Mouse (Mus musculus): ENCODE measurements at regions not wholly inside any gene's neighbourhood (a gene's known extent, or its start where the extent isn't known, plus 50 kb on each side); places are given as distances from the start of the nearest gene placed in this dataset.
A peak's percentile ranks its signal among the peaks of the same experiment; 100 is the strongest.

DNA sequence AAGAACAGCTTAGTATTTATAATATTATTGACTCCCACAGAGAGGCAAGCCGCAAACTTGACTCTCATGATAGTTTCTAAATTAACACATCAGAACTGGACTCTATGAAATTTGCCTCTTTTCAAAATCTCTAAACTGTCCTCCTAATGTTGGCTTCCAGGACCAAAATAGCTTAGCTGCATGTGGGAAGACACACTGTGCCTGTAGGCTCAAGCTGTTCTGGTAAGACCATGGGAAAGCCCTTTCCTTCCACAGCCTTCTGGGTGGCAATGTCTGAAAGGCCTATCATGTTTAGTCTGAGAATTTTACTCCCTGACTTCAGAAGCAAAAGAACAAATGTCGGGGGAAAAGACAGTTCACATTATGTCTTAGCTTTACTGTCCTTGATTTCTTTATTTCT is 203.1 kb upstream of the Slc8a1 start:
- H3K9me3 ChIP-seq, result no peaks in the 10 kb centered on the region
- H3K4me1 ChIP-seq (replicated peaks), result no peaks in the 10 kb centered on the region
- H3K27ac ChIP-seq, result no peak overlapping the region
- H3K36me3 ChIP-seq, result no peaks in the 10 kb centered on the region
- H3K27me3 ChIP-seq (replicated peaks), result no peaks in the 10 kb centered on the region
- 86% methylated on average over 2 of the region's 2 CpGs for WGBS
- H3K9ac ChIP-seq, result no peak overlapping the region
- H3K4me3 ChIP-seq (replicated peaks), result no peak overlapping the region
- no peak for ATAC-seq
- no peak overlapping the region for H3K4me2 ChIP-seq (replicated peaks)

GRCm38 (mm10) chr17:81930736-81931135 is 192.6 kb upstream of the Slc8a1 start:
- no peak overlapping the region for H3K4me3 ChIP-seq (replicated peaks)
- no peak for ATAC-seq
- H3K36me3 ChIP-seq, result no peaks in the 10 kb centered on the region
- no peak overlapping the region for H3K27ac ChIP-seq
- WGBS, result 90% methylated on average over 2 of the region's 2 CpGs
- H3K9ac ChIP-seq, result no peak overlapping the region
- H3K4me2 ChIP-seq (replicated peaks), result no peak overlapping the region
- H3K27me3 ChIP-seq (replicated peaks), result no peaks in the 10 kb centered on the region
- no peaks in the 10 kb centered on the region for H3K9me3 ChIP-seq
- H3K4me1 ChIP-seq (replicated peaks), result no peaks in the 10 kb centered on the region

GRCm38 (mm10) chr17:81906481-81907012 is 168.4 kb upstream of the Slc8a1 start:
- 79% methylated on average over 5 of the region's 5 CpGs for WGBS
- no peaks in the 10 kb centered on the region for H3K27me3 ChIP-seq (replicated peaks)
- no peaks in the 10 kb centered on the region for H3K4me1 ChIP-seq (replicated peaks)
- no peak overlapping the region for H3K27ac ChIP-seq
- H3K4me3 ChIP-seq (replicated peaks), result no peak overlapping the region
- H3K4me2 ChIP-seq (replicated peaks), result no peak overlapping the region
- H3K9me3 ChIP-seq, result no peaks in the 10 kb centered on the region
- H3K36me3 ChIP-seq, result no peaks in the 10 kb centered on the region
- H3K9ac ChIP-seq, result no peak overlapping the region
- no peak for ATAC-seq

DNA sequence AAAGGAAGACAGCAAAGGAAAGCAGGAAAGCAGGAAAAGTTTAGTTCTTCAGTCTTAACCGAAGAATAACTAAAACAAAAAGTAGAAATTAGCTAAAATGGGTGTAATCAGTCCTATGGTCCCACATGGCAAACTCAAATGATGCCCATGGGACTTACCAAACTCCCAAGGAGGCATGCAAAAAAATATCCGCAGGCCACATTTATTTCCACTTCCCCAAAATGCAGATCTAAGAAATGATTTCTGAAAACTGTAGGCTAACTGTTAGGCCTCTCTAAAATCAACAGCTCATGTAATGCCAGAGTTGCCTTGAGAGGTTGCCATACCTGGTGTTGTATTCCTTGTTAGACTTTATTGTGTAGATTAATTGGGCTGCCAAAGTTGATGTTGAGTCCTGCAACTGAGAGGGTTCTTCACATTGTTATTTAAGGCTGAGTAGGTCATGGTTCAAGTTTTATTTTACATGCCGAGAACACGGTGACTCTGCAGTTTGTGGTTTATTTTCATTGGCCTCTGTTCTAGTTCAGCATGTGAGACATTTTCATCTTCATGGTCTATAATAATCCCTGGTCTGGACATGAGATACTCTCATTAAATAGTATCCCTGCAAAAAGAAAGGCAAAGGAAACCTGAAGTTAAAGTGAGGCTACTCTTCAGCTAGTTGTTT is 164.0 kb upstream of the Slc8a1 start:
- Histone ChIP-seq H3K4me2 (replicated peaks) (no peak overlapping the region), H3K9ac (no peak overlapping the region), H3K27me3 (replicated peaks) (no peaks in the 10 kb centered on the region), H3K36me3 (no peaks in the 10 kb centered on the region), H3K9me3 (no peaks in the 10 kb centered on the region), H3K4me1 (replicated peaks) (no peaks in the 10 kb centered on the region), H3K4me3 (replicated peaks) (no peak overlapping the region), H3K27ac (no peak overlapping the region)
- WGBS, result 79% methylated on average over 4 of the region's 4 CpGs
- ATAC-seq, result no peak

GRCm38 (mm10) chr17:81898984-81899383 is 160.8 kb upstream of the Slc8a1 start:
- no peak for ATAC-seq
- H3K4me1 ChIP-seq (replicated peaks), result no peaks in the 10 kb centered on the region
- 80% methylated on average over 2 of the region's 2 CpGs for WGBS
- no peak overlapping the region for H3K9ac ChIP-seq
- H3K4me3 ChIP-seq (replicated peaks), result no peak overlapping the region
- no peaks in the 10 kb centered on the region for H3K27me3 ChIP-seq (replicated peaks)
- H3K4me2 ChIP-seq (replicated peaks), result no peak overlapping the region
- H3K9me3 ChIP-seq, result no peaks in the 10 kb centered on the region
- no peak overlapping the region for H3K27ac ChIP-seq
- no peaks in the 10 kb centered on the region for H3K36me3 ChIP-seq

DNA sequence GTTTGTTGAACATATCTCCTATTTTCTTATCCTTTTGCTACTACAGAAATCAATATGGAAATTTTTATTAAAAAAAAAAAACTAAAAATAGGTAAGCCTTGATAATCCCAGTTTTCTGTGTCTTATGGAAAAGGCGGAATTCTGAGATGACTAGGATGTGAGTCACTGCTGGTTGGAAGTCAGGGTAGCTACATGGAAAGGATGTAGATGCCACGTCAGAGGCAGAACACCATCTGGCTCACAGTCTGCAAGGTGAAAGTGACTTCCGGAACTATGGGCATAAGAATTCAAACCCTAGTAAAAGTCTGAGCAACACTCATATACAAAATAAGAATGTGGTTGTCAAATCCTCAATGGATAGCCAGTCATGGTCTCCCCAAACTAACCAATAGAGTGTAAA is 140.0 kb upstream of the Slc8a1 start:
- no peak overlapping the region for H3K9ac ChIP-seq
- no peaks in the 10 kb centered on the region for H3K9me3 ChIP-seq
- no peaks in the 10 kb centered on the region for H3K4me1 ChIP-seq (replicated peaks)
- H3K36me3 ChIP-seq, result no peaks in the 10 kb centered on the region
- H3K27me3 ChIP-seq (replicated peaks), result no peaks in the 10 kb centered on the region
- H3K4me2 ChIP-seq (replicated peaks), result no peak overlapping the region
- no peak for ATAC-seq
- no peak overlapping the region for H3K4me3 ChIP-seq (replicated peaks)
- whole genome bisulfite sequencing, result 88% methylated on average over 3 of the region's 3 CpGs
- no peak overlapping the region for H3K27ac ChIP-seq

DNA sequence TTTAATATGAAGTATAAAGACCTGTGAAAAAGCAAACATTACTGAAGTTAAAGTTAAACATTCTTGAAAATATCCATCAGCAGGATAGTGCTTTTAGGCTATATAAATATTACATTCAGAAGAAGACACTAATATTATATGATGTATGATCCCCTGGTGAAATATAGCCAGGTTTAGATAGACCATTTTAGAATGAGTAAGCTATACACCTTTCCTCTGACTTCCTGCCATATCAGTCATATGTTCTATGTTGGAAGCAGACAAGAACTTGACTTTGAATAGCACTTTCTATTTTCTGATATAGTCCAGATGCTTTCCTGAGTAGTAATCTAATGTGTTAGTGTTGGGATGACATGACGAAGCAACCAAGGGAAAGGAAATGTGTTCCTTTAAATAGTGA is 128.5 kb upstream of the Slc8a1 start:
- Histone ChIP-seq H3K9ac (no peak overlapping the region), H3K4me2 (replicated peaks) (no peak overlapping the region), H3K4me3 (replicated peaks) (no peak overlapping the region), H3K36me3 (no peaks in the 10 kb centered on the region), H3K4me1 (replicated peaks) (no peaks in the 10 kb centered on the region), H3K27me3 (replicated peaks) (no peaks in the 10 kb centered on the region), H3K27ac (no peak overlapping the region), H3K9me3 (no peaks in the 10 kb centered on the region)
- 38% methylated on average over 1 of the region's 1 CpGs for WGBS
- peak; percentile 41; the same call in 1 of the 2 replicates for ATAC-seq

- 62% methylated on average over 6 of the region's 6 CpGs for WGBS
- ATAC-seq, result no peak
- H3K4me1 ChIP-seq (replicated peaks), result no peaks in the 10 kb centered on the region
Observed at GRCm38 (mm10) chr17:81849298-81849967, 111.3 kb upstream of the Slc8a1 start.

GRCm38 (mm10) chr17:81843793-81844192 is 105.6 kb upstream of the Slc8a1 start:
- WGBS, result 72% methylated on average over 3 of the region's 3 CpGs

More at GRCm38 (mm10) chr17:81849298-81849967, 111.3 kb upstream of the Slc8a1 start:
- Histone ChIP-seq H3K4me2 (replicated peaks) (no peak overlapping the region), H3K9me3 (no peaks in the 10 kb centered on the region), H3K4me3 (replicated peaks) (no peak overlapping the region), H3K36me3 (no peaks in the 10 kb centered on the region), H3K27me3 (replicated peaks) (no peaks in the 10 kb centered on the region), H3K27ac (no peak overlapping the region), H3K9ac (no peak overlapping the region)

GRCm38 (mm10) chr17:81797827-81798376 is 59.7 kb upstream of the Slc8a1 start:
- H3K4me3 ChIP-seq (replicated peaks), result no peak overlapping the region
- H3K27me3 ChIP-seq (replicated peaks), result no peaks in the 10 kb centered on the region
- 41% methylated on average over 6 of the region's 6 CpGs for whole genome bisulfite sequencing
- H3K9me3 ChIP-seq, result no peaks in the 10 kb centered on the region
- no peak for ATAC-seq
- H3K4me1 ChIP-seq (replicated peaks), result no peaks in the 10 kb centered on the region
- H3K9ac ChIP-seq, result no peak overlapping the region
- no peak overlapping the region for H3K27ac ChIP-seq
- H3K36me3 ChIP-seq, result no peaks in the 10 kb centered on the region
- no peak overlapping the region for H3K4me2 ChIP-seq (replicated peaks)

More at GRCm38 (mm10) chr17:81843793-81844192, 105.6 kb upstream of the Slc8a1 start:
- Histone ChIP-seq H3K4me3 (replicated peaks) (no peak overlapping the region), H3K9ac (no peak overlapping the region), H3K9me3 (no peaks in the 10 kb centered on the region), H3K27ac (no peak overlapping the region), H3K4me2 (replicated peaks) (no peak overlapping the region), H3K27me3 (replicated peaks) (no peaks in the 10 kb centered on the region), H3K36me3 (no peaks in the 10 kb centered on the region), H3K4me1 (replicated peaks) (no peaks in the 10 kb centered on the region)
- no peak for ATAC-seq

DNA sequence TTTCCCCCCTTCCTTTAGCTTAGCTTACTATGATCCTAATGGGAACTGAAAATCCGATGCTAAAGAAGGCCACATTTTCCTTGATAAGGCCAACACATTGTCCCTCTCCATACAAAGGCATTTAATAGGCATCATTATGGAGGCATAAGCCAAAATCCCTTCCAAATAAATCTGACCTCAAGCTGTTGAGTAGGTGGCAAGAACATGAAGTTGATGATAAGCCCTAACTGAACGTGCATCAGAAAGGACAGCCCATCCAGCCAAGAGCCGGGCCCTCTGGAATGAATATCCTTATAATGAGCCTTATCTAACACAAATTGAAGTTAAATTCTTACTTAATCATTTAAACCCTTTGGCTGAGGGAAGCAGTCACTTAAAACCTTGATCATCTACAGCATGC is 50.6 kb upstream of the Slc8a1 start:
- Histone ChIP-seq H3K27me3 (replicated peaks) (no peaks in the 10 kb centered on the region), H3K36me3 (no peaks in the 10 kb centered on the region), H3K27ac (no peak overlapping the region), H3K4me3 (replicated peaks) (no peak overlapping the region), H3K4me1 (replicated peaks) (no peaks in the 10 kb centered on the region), H3K9me3 (no peaks in the 10 kb centered on the region), H3K9ac (no peak overlapping the region), H3K4me2 (replicated peaks) (no peak overlapping the region)
- ATAC-seq, result no peak
- 91% methylated on average over 3 of the region's 3 CpGs for WGBS
